In genomic region chr4:149314275-149314837, GRCm38 (mm10) we compare ENCODE assay signal across 21 mouse cellular contexts. TPM values are rescaled to one million over a fixed set of nuclear protein-coding genes. Genes with fewer than 3 reads are reported as not detected.
DNase-seq lines count a peak whose midpoint lies in the region; ATAC-seq lines count a peak whose summit lies in the region.
"Had no signal": no experiment of that assay in that cellular context is flagged by ENCODE, and none has a peak within 500 bp of the region (broad histone marks: within the 10 kb centered on the region; RNA-seq: fewer than 3 reads in every experiment).

No protein-coding gene starts in this region.

- no peaks in the 10 kb centered on the region for H3K36me3 ChIP-seq in embryonic facial prominence, embryonic 14.5 days (ENCODE audit: control insufficient read depth, insufficient read depth, low read length)
- no peaks in the 10 kb centered on the region for H3K36me3 ChIP-seq in embryonic facial prominence, embryonic 10.5 days (replicated peaks)
- no peaks in the 10 kb centered on the region for H3K36me3 ChIP-seq in lung, embryonic 15.5 days
- no peaks in the 10 kb centered on the region for H3K36me3 ChIP-seq in intestine, embryonic 16.5 days (ENCODE audit: control insufficient read depth, insufficient read depth, low read length)
- no peaks in the 10 kb centered on the region for H3K36me3 ChIP-seq in stomach, embryonic 14.5 days (ENCODE audit: control insufficient read depth, insufficient read depth, low read length)
- H3K36me3 ChIP-seq: forebrain, embryonic 12.5 days; heart, embryonic 15.5 days; hindbrain, embryonic 13.5 days; limb, embryonic 12.5 days; liver, embryonic 13.5 days; neural tube, embryonic 15.5 days had no signal

- peak; percentile 49 for DNase-seq in embryonic facial prominence, embryonic 14.5 days (ENCODE audit: low spot score)
- no peak for DNase-seq in embryonic facial prominence, embryonic 10.5 days (ENCODE audit: low spot score)
- DNase-seq in lung, postnatal 10 days: no peak
- no peak for DNase-seq in left cerebral cortex, adult 8-10 months (ENCODE audit: low spot score in 2 of 2)
- no peak for DNase-seq in kidney, postnatal 36 days
- DNase-seq: adrenal gland, postnatal 10 days; heart, postnatal 36 days; kidney, adult 8-10 months; kidney, postnatal 10 days; liver, embryonic 13.5 days; thymus, postnatal 14 days had no signal

- no peak overlapping the region for H3K9ac ChIP-seq in embryonic facial prominence, embryonic 14.5 days (ENCODE audit: low read depth, low read length)
- no peak overlapping the region for H3K9ac ChIP-seq in lung, embryonic 15.5 days
- no peak overlapping the region for H3K9ac ChIP-seq in intestine, embryonic 16.5 days (ENCODE audit: low read depth, low read length)
- H3K9ac ChIP-seq in stomach, embryonic 14.5 days (replicated peaks; ENCODE audit: low read depth, low read length): no peak overlapping the region
- H3K9ac ChIP-seq: forebrain, embryonic 12.5 days; heart, embryonic 15.5 days; limb, embryonic 12.5 days; liver, embryonic 13.5 days; neural tube, embryonic 15.5 days had no signal

- no peak for ATAC-seq in embryonic facial prominence, embryonic 14.5 days (ENCODE audit: low read depth)
- ATAC-seq in lung, embryonic 15.5 days (ENCODE audit: borderline replicate concordance, extremely low read depth, low FRiP score, low TSS enrichment): no peak
- ATAC-seq in intestine, embryonic 16.5 days: peak; percentile 48
- ATAC-seq in stomach, embryonic 14.5 days (ENCODE audit: insufficient number of reproducible peaks, insufficient read depth, low FRiP score, low read depth): 0 out of 2 replicates have a peak, but pooled peaks have one; percentile 49

- H3K27ac ChIP-seq in embryonic facial prominence, embryonic 14.5 days (replicated peaks; ENCODE audit: low read depth, low read length): no peak overlapping the region
- H3K27ac ChIP-seq in embryonic facial prominence, embryonic 10.5 days (replicated peaks): no peak overlapping the region
- H3K27ac ChIP-seq in lung, embryonic 15.5 days: peak overlapping the region; percentile 5; the same call in 1 of the 2 replicates
- H3K27ac ChIP-seq in intestine, embryonic 16.5 days (ENCODE audit: low read length): no peak overlapping the region
- H3K27ac ChIP-seq in stomach, embryonic 14.5 days (ENCODE audit: low read length): no peak overlapping the region
- H3K27ac ChIP-seq: forebrain, embryonic 12.5 days; heart, embryonic 15.5 days; hindbrain, embryonic 13.5 days; liver, embryonic 13.5 days; neural tube, embryonic 15.5 days had no signal

- 79% methylated on average over 11 of the region's 11 CpGs for WGBS in embryonic facial prominence, embryonic 14.5 days
- 91% methylated on average over 11 of the region's 11 CpGs for WGBS in embryonic facial prominence, embryonic 10.5 days
- 71% methylated on average over 11 of the region's 11 CpGs for WGBS in lung, embryonic 15.5 days
- 76% methylated on average over 11 of the region's 11 CpGs for whole genome bisulfite sequencing in intestine, embryonic 16.5 days
- 75% methylated on average over 11 of the region's 11 CpGs for WGBS in stomach, embryonic 14.5 days

- H3K9me3 ChIP-seq in embryonic facial prominence, embryonic 14.5 days (ENCODE audit: control insufficient read depth, low read length): no peaks in the 10 kb centered on the region
- H3K9me3 ChIP-seq in embryonic facial prominence, embryonic 10.5 days: no peaks in the 10 kb centered on the region
- H3K9me3 ChIP-seq in lung, embryonic 15.5 days: no peaks in the 10 kb centered on the region
- no peaks in the 10 kb centered on the region for H3K9me3 ChIP-seq in intestine, embryonic 16.5 days (ENCODE audit: control insufficient read depth, low read length)
- no peaks in the 10 kb centered on the region for H3K9me3 ChIP-seq in stomach, embryonic 14.5 days (ENCODE audit: control insufficient read depth, low read depth, low read length)
- H3K9me3 ChIP-seq: forebrain, embryonic 12.5 days; heart, embryonic 15.5 days; hindbrain, embryonic 13.5 days; limb, embryonic 12.5 days; liver, embryonic 13.5 days; neural tube, embryonic 15.5 days had no signal

- H3K4me1 ChIP-seq in embryonic facial prominence, embryonic 14.5 days (ENCODE audit: control insufficient read depth, insufficient read depth, low read length): 0 out of 2 replicates have a peak, but pooled peaks cover 3% of the 10 kb centered on the region
- peaks cover 14% of the 10 kb centered on the region for H3K4me1 ChIP-seq in embryonic facial prominence, embryonic 10.5 days
- no peaks in the 10 kb centered on the region; the same call in 1 of the 2 replicates for H3K4me1 ChIP-seq in lung, embryonic 15.5 days
- H3K4me1 ChIP-seq in intestine, embryonic 16.5 days (ENCODE audit: control insufficient read depth, insufficient read depth, low read length): no peaks in the 10 kb centered on the region
- H3K4me1 ChIP-seq in stomach, embryonic 14.5 days (ENCODE audit: control insufficient read depth, insufficient read depth, low read length): no peaks in the 10 kb centered on the region
- H3K4me1 ChIP-seq: liver, embryonic 13.5 days had no signal

- H3K4me3 ChIP-seq in embryonic facial prominence, embryonic 14.5 days (ENCODE audit: low read depth, low read length): no peak overlapping the region
- no peak overlapping the region for H3K4me3 ChIP-seq in embryonic facial prominence, embryonic 10.5 days
- H3K4me3 ChIP-seq in lung, embryonic 15.5 days: no peak overlapping the region
- no peak overlapping the region for H3K4me3 ChIP-seq in intestine, embryonic 16.5 days (ENCODE audit: low read length)
- H3K4me3 ChIP-seq in stomach, embryonic 14.5 days (ENCODE audit: low read depth, low read length): no peak overlapping the region
- H3K4me3 ChIP-seq: erythroblast, embryonic 14.5 days; forebrain, embryonic 12.5 days; heart, embryonic 15.5 days; hindbrain, embryonic 13.5 days; limb, embryonic 12.5 days; liver, embryonic 13.5 days; neural tube, embryonic 15.5 days had no signal

- H3K27me3 ChIP-seq in embryonic facial prominence, embryonic 14.5 days (replicated peaks; ENCODE audit: control insufficient read depth, insufficient read depth, low read length): no peaks in the 10 kb centered on the region
- no peaks in the 10 kb centered on the region for H3K27me3 ChIP-seq in embryonic facial prominence, embryonic 10.5 days (replicated peaks; ENCODE audit: low read depth, poor library complexity, severe bottlenecking)
- H3K27me3 ChIP-seq in lung, embryonic 15.5 days: no peaks in the 10 kb centered on the region
- no peaks in the 10 kb centered on the region for H3K27me3 ChIP-seq in intestine, embryonic 16.5 days (replicated peaks; ENCODE audit: control insufficient read depth, insufficient read depth, low read length)
- H3K27me3 ChIP-seq in stomach, embryonic 14.5 days (ENCODE audit: control insufficient read depth, insufficient read depth, low read length): no peaks in the 10 kb centered on the region
- H3K27me3 ChIP-seq: forebrain, embryonic 12.5 days; heart, embryonic 15.5 days; hindbrain, embryonic 13.5 days; limb, embryonic 12.5 days; liver, embryonic 13.5 days; neural tube, embryonic 15.5 days had no signal

- H3K4me2 ChIP-seq in embryonic facial prominence, embryonic 14.5 days (ENCODE audit: low read depth, low read length): no peak overlapping the region
- no peak overlapping the region for H3K4me2 ChIP-seq in lung, embryonic 15.5 days
- no peak overlapping the region for H3K4me2 ChIP-seq in intestine, embryonic 16.5 days (ENCODE audit: low read depth, low read length)
- no peak overlapping the region for H3K4me2 ChIP-seq in stomach, embryonic 14.5 days (replicated peaks; ENCODE audit: low read depth, low read length)
- H3K4me2 ChIP-seq: forebrain, embryonic 12.5 days; heart, embryonic 15.5 days; hindbrain, embryonic 13.5 days; limb, embryonic 12.5 days; liver, embryonic 13.5 days; midbrain, embryonic 11.5 days; neural tube, embryonic 15.5 days had no signal

RNA-seq across cellular contexts. Expression of gene Kif1b, which starts 6.9 kb away (rescaled TPM):
- polyA plus RNA-seq in embryonic facial prominence, embryonic 14.5 days (2014; fragmentation: Nextera tagmentation; extraction: Ambion mirVana): 59.9 and 67.2 TPM in 2 replicates
- 49.4 and 51.3 TPM in 2 replicates for polyA plus RNA-seq in embryonic facial prominence, embryonic 10.5 days (2016; fragmentation: Nextera tagmentation; extraction: Ambion mirVana)
- 34.4 and 36.5 TPM in 2 replicates for polyA plus RNA-seq in lung, embryonic 15.5 days (2015; fragmentation: Nextera tagmentation; extraction: Ambion mirVana)
- 18.2 and 19.2 TPM in 2 replicates for polyA plus RNA-seq in intestine, embryonic 16.5 days (2015; fragmentation: Nextera tagmentation; extraction: Ambion mirVana)
- polyA plus RNA-seq in stomach, embryonic 14.5 days (2014; fragmentation: Nextera tagmentation; extraction: Ambion mirVana): 44.3 and 50.7 TPM in 2 replicates
- 100 to 1,000 TPM; 419 to 466 (median 440) TPM for total RNA-seq in left cerebral cortex, adult 8-10 months (2022)
- polyA plus RNA-seq: erythroblast, embryonic 14.5 days had no signal

Comparison
In these comparisons a context has a peak if more than half of its experiments do, and no peak if none do; other contexts are left out.
1. ATAC-seq: peak in intestine, embryonic 16.5 days (single experiment) and stomach, embryonic 14.5 days (single experiment); none in embryonic facial prominence, embryonic 14.5 days (single experiment) and lung, embryonic 15.5 days (single experiment).